ENCODE assay signal across 8 mouse cellular contexts in genomic region chr5:117134066-117134888, GRCm38 (mm10). TPM values are rescaled to one million over a fixed set of nuclear protein-coding genes. Genes with fewer than 3 reads are reported as not detected.
DNase-seq lines count a peak whose midpoint lies in the region; ATAC-seq and TF ChIP-seq lines count a peak whose summit lies in the region.

No protein-coding gene starts in this region.

- ATAC-seq in heart, embryonic 14.5 days (ENCODE audit: insufficient number of reproducible peaks, insufficient read depth, low FRiP score, low read depth) = no peak
- ATAC-seq in liver, embryonic 11.5 days (replicated peaks; ENCODE audit: low FRiP score) = peak; percentile 65
- ATAC-seq in stomach, embryonic 14.5 days (ENCODE audit: insufficient number of reproducible peaks, insufficient read depth, low FRiP score, low read depth) = no peak

- no peaks in the 10 kb centered on the region for H3K36me3 ChIP-seq in heart, embryonic 14.5 days (ENCODE audit: control insufficient read depth, insufficient read depth, low read length)
- H3K36me3 ChIP-seq in liver, embryonic 11.5 days (ENCODE audit: control insufficient read depth, insufficient read depth, low read length) = no peaks in the 10 kb centered on the region; the same call in 1 of the 2 replicates
- H3K36me3 ChIP-seq in stomach, embryonic 14.5 days (ENCODE audit: control insufficient read depth, insufficient read depth, low read length) = no peaks in the 10 kb centered on the region

- WGBS in heart, embryonic 14.5 days = 29% methylated on average over 19 of the region's 19 CpGs
- 27% methylated on average over 19 of the region's 19 CpGs for WGBS in liver, embryonic 11.5 days
- WGBS in stomach, embryonic 14.5 days = 55% methylated on average over 19 of the region's 19 CpGs

- no peaks in the 10 kb centered on the region for H3K27me3 ChIP-seq in heart, embryonic 14.5 days (ENCODE audit: control insufficient read depth, insufficient read depth, low read length)
- H3K27me3 ChIP-seq in liver, embryonic 11.5 days (replicated peaks; ENCODE audit: control insufficient read depth, insufficient read depth, low read length) = no peaks in the 10 kb centered on the region
- H3K27me3 ChIP-seq in stomach, embryonic 14.5 days (ENCODE audit: control insufficient read depth, insufficient read depth, low read length) = no peaks in the 10 kb centered on the region

- peak overlapping the region; percentile 1; the same call in 1 of the 2 replicates for H3K4me2 ChIP-seq in heart, embryonic 14.5 days (ENCODE audit: low read length)
- H3K4me2 ChIP-seq in liver, embryonic 11.5 days = peak overlapping the region; percentile 91
- 0 out of 2 replicates have a peak overlapping the region, but pooled peaks have one; percentile 5 for H3K4me2 ChIP-seq in stomach, embryonic 14.5 days (replicated peaks; ENCODE audit: low read depth, low read length)

- intact Hi-C loops in left cerebral cortex, adult 2 months (cut with DNase I) = no loop called here

- H3K9me3 ChIP-seq in heart, embryonic 14.5 days (ENCODE audit: control insufficient read depth, low read length) = no peaks in the 10 kb centered on the region
- H3K9me3 ChIP-seq in liver, embryonic 11.5 days (ENCODE audit: control insufficient read depth, low read length) = no peaks in the 10 kb centered on the region
- no peaks in the 10 kb centered on the region for H3K9me3 ChIP-seq in stomach, embryonic 14.5 days (ENCODE audit: control insufficient read depth, low read depth, low read length)

- DNase-seq in heart, adult 9 months (ENCODE audit: low spot score in 2 of 2) = no peak
- peak; percentile 17 to 44 for DNase-seq in adrenal gland, postnatal 36 days
- DNase-seq in liver, embryonic 11.5 days (ENCODE audit: low spot score) = peak; percentile 56
- no peak for DNase-seq in cerebellum, postnatal 25 days
- DNase-seq in left cerebral cortex, adult 2 months (ENCODE audit: extremely low spot score in 1 of 2, low spot score in 2 of 2) = no peak
- DNase-seq in cerebellum, postnatal 4 days (ENCODE audit: low spot score in 2 of 2) = no peak

- no peak for TF ChIP-seq CTCF in left cerebral cortex, adult 2 months (IDR thresholded peaks at IDR 0.05)

- no peak overlapping the region for H3K4me3 ChIP-seq in heart, embryonic 14.5 days (ENCODE audit: control insufficient read depth in 1 of 2, insufficient read depth in 1 of 2, low read depth in 1 of 2, low read length in 2 of 2)
- peak overlapping the region; percentile 68 for H3K4me3 ChIP-seq in liver, embryonic 11.5 days (ENCODE audit: low read depth, low read length)
- no peak overlapping the region for H3K4me3 ChIP-seq in stomach, embryonic 14.5 days (ENCODE audit: low read depth, low read length)
- no peak overlapping the region for H3K4me3 ChIP-seq in left cerebral cortex, adult 2 months

- 0 out of 2 replicates have a peak overlapping the region, but pooled peaks have one; percentile 25 for H3K9ac ChIP-seq in heart, embryonic 14.5 days (ENCODE audit: low read length)
- peak overlapping the region; percentile 84 for H3K9ac ChIP-seq in liver, embryonic 11.5 days (ENCODE audit: low read depth, low read length)
- H3K9ac ChIP-seq in stomach, embryonic 14.5 days (replicated peaks; ENCODE audit: low read depth, low read length) = no peak overlapping the region

- peak overlapping the region; percentile 68 to 70 for H3K27ac ChIP-seq in heart, embryonic 14.5 days (replicated peaks in 1 of 2; ENCODE audit: control insufficient read depth in 1 of 2, insufficient read depth in 1 of 2, low read depth in 2 of 2, low read length in 2 of 2)
- H3K27ac ChIP-seq in liver, embryonic 11.5 days (ENCODE audit: low read depth, low read length) = peak overlapping the region; percentile 98
- H3K27ac ChIP-seq in stomach, embryonic 14.5 days (ENCODE audit: low read length) = peak overlapping the region; percentile 52; the same call in 1 of the 2 replicates
- H3K27ac ChIP-seq in left cerebral cortex, adult 2 months = no peak overlapping the region

- H3K4me1 ChIP-seq in heart, embryonic 14.5 days (ENCODE audit: control insufficient read depth in 2 of 2, insufficient read depth in 2 of 2, low read length in 2 of 2) = peaks cover 29 to 36% of the 10 kb centered on the region in 2 experiments
- H3K4me1 ChIP-seq in liver, embryonic 11.5 days (replicated peaks; ENCODE audit: control insufficient read depth, insufficient read depth, low read length) = peaks cover 58% of the 10 kb centered on the region
- H3K4me1 ChIP-seq in stomach, embryonic 14.5 days (ENCODE audit: control insufficient read depth, insufficient read depth, low read length) = peaks cover 25% of the 10 kb centered on the region

RNA-seq across cellular contexts. Expression of gene Taok3, which starts 14.3 kb away (rescaled TPM):
- polyA plus RNA-seq in heart, embryonic 14.5 days (2014; fragmentation: Nextera tagmentation; extraction: Ambion mirVana) = 8.9 and 10.3 TPM in 2 replicates
- 10 to 100 TPM; 31.3 to 40.7 TPM for total RNA-seq in adrenal gland, postnatal 36 days (2021)
- 69.3 and 73.6 TPM in 2 replicates for polyA plus RNA-seq in liver, embryonic 11.5 days (2014; fragmentation: Nextera tagmentation; extraction: Ambion mirVana)
- 22.0 and 24.8 TPM in 2 replicates for polyA plus RNA-seq in stomach, embryonic 14.5 days (2014; fragmentation: Nextera tagmentation; extraction: Ambion mirVana)
- total RNA-seq in left cerebral cortex, adult 2 months (2021) = 10 to 100 TPM; 52.5 to 54.7 TPM

RNA-seq across cellular contexts. Expression of gene Suds3, which starts 18.4 kb away (rescaled TPM):
- polyA plus RNA-seq in heart, embryonic 14.5 days (2014; fragmentation: Nextera tagmentation; extraction: Ambion mirVana) = 26.3 and 32.6 TPM in 2 replicates
- total RNA-seq in adrenal gland, postnatal 36 days (2021) = 100 to 1,000 TPM; 115 to 134 TPM
- 37.8 and 41.9 TPM in 2 replicates for polyA plus RNA-seq in liver, embryonic 11.5 days (2014; fragmentation: Nextera tagmentation; extraction: Ambion mirVana)
- 41.0 and 47.6 TPM in 2 replicates for polyA plus RNA-seq in stomach, embryonic 14.5 days (2014; fragmentation: Nextera tagmentation; extraction: Ambion mirVana)
- total RNA-seq in left cerebral cortex, adult 2 months (2021) = 100 to 1,000 TPM; 117 to 141 TPM

Comparison
In these comparisons a context has a peak if more than half of its experiments do, and no peak if none do; other contexts are left out.
1. H3K4me2 ChIP-seq: peak in every context shown above with its lines; median percentile 91 in liver, embryonic 11.5 days; 5 in stomach, embryonic 14.5 days; 1 in heart, embryonic 14.5 days.
2. DNase-seq: peak in adrenal gland, postnatal 36 days (2 of 2) and liver, embryonic 11.5 days (single experiment); none in heart, adult 9 months (0 of 2), cerebellum, postnatal 25 days (0 of 2), left cerebral cortex, adult 2 months (0 of 2) and cerebellum, postnatal 4 days (0 of 2).